Mouse (Mus musculus) liver, postnatal 0 days (tissue): ENCODE measurements at regions not wholly inside any gene's neighbourhood (a gene's known extent, or its start where the extent isn't known, plus 50 kb on each side); places are given as distances from the start of the nearest gene placed in this dataset.

Experiments
- ATAC-seq: fragments of 200-750 bp; cut with Nextera tagmentation; 2 replicates; pipeline ENCODE4 v1.8.0; 2017; ENCODE audit warnings: mild to moderate bottlenecking, moderate library complexity
- DNase-seq: peaks from one replicate; pipeline ENCODE4 v3.0.0-alpha.2; 2016
- H3K27ac ChIP-seq: fragments of 300-500 bp; sonication (generic); 2 replicates; pipeline ENCODE4 v1.5.1; 2014; ENCODE audit warnings: antibody characterized with exemption, moderate library complexity, mild to moderate bottlenecking, low read depth
- H3K27me3 ChIP-seq: fragments of 300-500 bp; sonication (generic); 2 replicates; pipeline ENCODE4 v1.6.1; 2014; ENCODE audit warnings: low read length, control low read depth, mixed read lengths; ENCODE audit not compliant: insufficient read depth
- H3K36me3 ChIP-seq: fragments of 300-500 bp; sonication (generic); replicated peaks from 2 replicates; pipeline ENCODE4 v1.6.1; 2014; ENCODE audit warnings: mild to moderate bottlenecking, control low read depth, low read length, moderate library complexity, mixed read lengths; ENCODE audit not compliant: insufficient read depth
- H3K4me1 ChIP-seq: fragments of 300-500 bp; sonication (generic); 2 replicates; pipeline ENCODE4 v1.6.1; 2014; ENCODE audit warnings: antibody characterized with exemption, mild to moderate bottlenecking, control low read depth; ENCODE audit not compliant: insufficient read depth
- H3K4me2 ChIP-seq: fragments of 300-500 bp; sonication (generic); 2 replicates; pipeline ENCODE4 v1.6.1; 2014; ENCODE audit warnings: low read depth, mild to moderate bottlenecking, low read length, moderate library complexity, mixed read lengths
- H3K4me3 ChIP-seq: fragments of 300-500 bp; sonication (generic); 2 replicates; pipeline ENCODE4 v1.5.1; 2014; ENCODE audit warnings: low read depth, low read length
- H3K9ac ChIP-seq: fragments of 300-500 bp; sonication (generic); replicated peaks from 2 replicates; pipeline ENCODE4 v1.6.1; 2014; ENCODE audit warnings: mild to moderate bottlenecking, moderate library complexity
- H3K9me3 ChIP-seq: fragments of 300-500 bp; sonication (generic); 2 replicates; pipeline ENCODE4 v1.6.1; 2016; ENCODE audit warnings: mild to moderate bottlenecking, control low read depth, low read length, mixed read lengths
- CTCF ChIP-seq: sonication (generic); IDR thresholded peaks from 2 replicates; pipeline ENCODE4 v1.5.1; 2016; ENCODE audit warnings: antibody characterized with exemption, low read depth
- EP300 ChIP-seq: IDR thresholded peaks from 2 replicates; pipeline ENCODE4 v1.6.1; 2016; ENCODE audit warnings: antibody characterized with exemption, low read depth, mild to moderate bottlenecking
- WGBS: fragments of 180-500 bp; shearing (Covaris S2); extraction: QIAGEN DNeasy Blood & Tissue Kit; methylation state at CpG from one replicate; pipeline ENCODE4 v1.1.7; 2014; ENCODE audit not compliant: insufficient replicate concordance; 5-methylcytosine and 5-hydroxymethylcytosine counted together

DNA sequence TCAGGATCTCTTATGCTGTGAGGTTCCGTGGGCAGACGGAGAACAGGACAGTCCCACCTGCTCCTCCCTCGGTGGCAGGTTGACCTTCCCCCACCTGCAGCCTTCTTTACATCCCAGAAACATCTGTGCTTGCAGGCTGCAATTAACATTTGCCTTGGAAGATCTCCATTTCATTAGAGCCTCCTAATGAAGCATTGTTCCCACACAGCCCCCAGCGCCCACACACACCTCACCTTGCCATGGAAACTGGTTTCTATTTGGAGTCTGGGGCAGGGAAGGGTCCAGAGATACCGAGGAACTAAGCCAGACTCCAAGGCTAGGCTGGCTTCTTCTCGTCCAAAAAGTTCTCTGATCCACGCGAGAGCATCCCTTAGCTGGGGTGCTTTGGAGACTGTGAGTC, 56.6 kb upstream of the Rpl38 start:
- H3K9ac ChIP-seq = no peak overlapping the region
- no peaks in the 10 kb centered on the region for H3K9me3 ChIP-seq
- H3K36me3 ChIP-seq = no peaks in the 10 kb centered on the region
- no peak overlapping the region for H3K4me2 ChIP-seq
- H3K27me3 ChIP-seq = no peaks in the 10 kb centered on the region
- H3K4me3 ChIP-seq = no peak overlapping the region
- DNase-seq = no peak
- no peak for TF ChIP-seq CTCF
- no peak for TF ChIP-seq EP300
- WGBS = 67% methylated on average over 8 of the region's 8 CpGs
- no peaks in the 10 kb centered on the region for H3K4me1 ChIP-seq
- no peak overlapping the region for H3K27ac ChIP-seq
- ATAC-seq = no peak

DNA sequence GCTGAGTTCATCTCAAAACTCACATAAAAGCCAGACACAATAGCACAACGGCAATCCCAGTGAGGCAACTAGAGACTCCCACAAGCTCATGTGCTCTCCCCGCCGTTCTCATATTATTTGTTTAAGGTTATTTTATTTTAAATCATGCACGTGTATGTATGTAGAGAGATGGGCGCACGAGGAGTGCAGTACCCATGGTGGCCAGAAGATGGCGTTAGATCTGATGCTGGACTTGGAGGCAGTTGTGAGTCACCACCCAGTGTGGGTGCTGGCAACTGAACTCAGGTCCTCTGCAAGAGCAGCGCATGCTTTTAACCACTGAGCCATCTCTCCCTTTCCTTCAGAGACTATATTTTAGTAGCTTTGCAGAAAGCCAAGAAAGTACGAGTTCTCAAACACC, 60.3 kb upstream of the Rpl38 start:
- DNase-seq = no peak
- Histone ChIP-seq H3K4me1 (no peaks in the 10 kb centered on the region), H3K9ac (no peak overlapping the region), H3K9me3 (no peaks in the 10 kb centered on the region), H3K27ac (no peak overlapping the region), H3K36me3 (no peaks in the 10 kb centered on the region), H3K27me3 (no peaks in the 10 kb centered on the region), H3K4me3 (no peak overlapping the region), H3K4me2 (no peak overlapping the region)
- TF ChIP-seq EP300 = no peak
- peak; percentile 30; the same call in 1 of the 2 replicates for TF ChIP-seq CTCF
- WGBS = 80% methylated on average over 9 of the region's 9 CpGs
- ATAC-seq = no peak

- ATAC-seq (no peak), DNase-seq (no peak)
- no peak overlapping the region for H3K9ac ChIP-seq
- no peak for TF ChIP-seq CTCF
- H3K4me3 ChIP-seq = no peak overlapping the region
- no peaks in the 10 kb centered on the region for H3K27me3 ChIP-seq
- H3K27ac ChIP-seq = no peak overlapping the region
- no peaks in the 10 kb centered on the region for H3K4me1 ChIP-seq
- H3K36me3 ChIP-seq = no peaks in the 10 kb centered on the region
- WGBS = 74% methylated on average over 6 of the region's 6 CpGs
- no peaks in the 10 kb centered on the region for H3K9me3 ChIP-seq
- no peak overlapping the region for H3K4me2 ChIP-seq
Measured at GRCm38 (mm10) chr11:114603108-114603507, 65.2 kb upstream of the Rpl38 start.

GRCm38 (mm10) chr11:114597225-114597624, 71.1 kb upstream of the Rpl38 start:
- Histone ChIP-seq H3K36me3 (no peaks in the 10 kb centered on the region), H3K27ac (no peak overlapping the region), H3K9me3 (no peaks in the 10 kb centered on the region), H3K4me2 (no peak overlapping the region), H3K9ac (no peak overlapping the region), H3K4me3 (no peak overlapping the region), H3K27me3 (no peaks in the 10 kb centered on the region), H3K4me1 (no peaks in the 10 kb centered on the region)
- ATAC-seq (no peak), DNase-seq (no peak)
- TF ChIP-seq CTCF (no peak), EP300 (no peak)
- 62% methylated on average over 2 of the region's 2 CpGs for WGBS

DNA sequence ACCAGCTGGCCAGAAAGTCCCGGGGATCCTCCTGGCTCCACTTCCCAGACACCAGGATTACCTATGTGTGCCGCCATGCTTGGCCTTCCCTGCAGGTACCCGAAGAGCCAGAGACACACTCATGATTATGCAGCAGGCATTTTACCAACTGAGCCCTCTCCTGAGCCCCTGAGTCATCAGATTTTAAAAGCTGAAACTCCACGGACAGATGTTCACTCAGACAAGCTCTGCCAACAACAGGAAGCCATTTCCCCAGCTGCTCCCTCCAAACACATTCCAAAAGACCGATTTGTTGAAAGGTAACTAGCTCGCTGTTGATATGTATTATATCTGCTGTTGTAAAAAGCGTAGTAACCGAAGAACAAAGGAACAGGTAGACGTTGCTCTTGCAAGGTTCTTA, 75.4 kb upstream of the Rpl38 start:
- WGBS = 67% methylated on average over 9 of the region's 9 CpGs
- TF ChIP-seq EP300 = no peak
- TF ChIP-seq CTCF = no peak
- no peaks in the 10 kb centered on the region for H3K4me1 ChIP-seq
- H3K27ac ChIP-seq = no peak overlapping the region
- no peaks in the 10 kb centered on the region for H3K36me3 ChIP-seq
- no peaks in the 10 kb centered on the region for H3K9me3 ChIP-seq
- no peak overlapping the region for H3K4me3 ChIP-seq
- no peaks in the 10 kb centered on the region for H3K27me3 ChIP-seq
- DNase-seq (no peak), ATAC-seq (no peak)
- no peak overlapping the region for H3K4me2 ChIP-seq
- H3K9ac ChIP-seq = no peak overlapping the region

GRCm38 (mm10) chr11:114588554-114588953, 79.8 kb upstream of the Rpl38 start:
- no peak overlapping the region for H3K4me3 ChIP-seq
- H3K9ac ChIP-seq = no peak overlapping the region
- WGBS = 72% methylated on average over 9 of the region's 9 CpGs
- no peaks in the 10 kb centered on the region for H3K36me3 ChIP-seq
- no peak overlapping the region for H3K27ac ChIP-seq
- DNase-seq (no peak), ATAC-seq (no peak)
- no peaks in the 10 kb centered on the region for H3K4me1 ChIP-seq
- no peaks in the 10 kb centered on the region for H3K9me3 ChIP-seq
- H3K4me2 ChIP-seq = no peak overlapping the region
- H3K27me3 ChIP-seq = no peaks in the 10 kb centered on the region
- TF ChIP-seq EP300 = no peak
- TF ChIP-seq CTCF = no peak

- Histone ChIP-seq H3K9ac (no peak overlapping the region), H3K4me3 (no peak overlapping the region), H3K4me2 (no peak overlapping the region), H3K27ac (no peak overlapping the region), H3K4me1 (no peaks in the 10 kb centered on the region), H3K36me3 (no peaks in the 10 kb centered on the region), H3K27me3 (no peaks in the 10 kb centered on the region), H3K9me3 (no peaks in the 10 kb centered on the region)
- no peak for DNase-seq
- TF ChIP-seq CTCF (no peak), EP300 (no peak)
- ATAC-seq = no peak
- WGBS = 80% methylated on average over 4 of the region's 4 CpGs
Measured at GRCm38 (mm10) chr11:114587986-114588385, 80.3 kb upstream of the Rpl38 start.
